8 mouse cellular contexts compared by ENCODE assay signal in the genomic region with DNA sequence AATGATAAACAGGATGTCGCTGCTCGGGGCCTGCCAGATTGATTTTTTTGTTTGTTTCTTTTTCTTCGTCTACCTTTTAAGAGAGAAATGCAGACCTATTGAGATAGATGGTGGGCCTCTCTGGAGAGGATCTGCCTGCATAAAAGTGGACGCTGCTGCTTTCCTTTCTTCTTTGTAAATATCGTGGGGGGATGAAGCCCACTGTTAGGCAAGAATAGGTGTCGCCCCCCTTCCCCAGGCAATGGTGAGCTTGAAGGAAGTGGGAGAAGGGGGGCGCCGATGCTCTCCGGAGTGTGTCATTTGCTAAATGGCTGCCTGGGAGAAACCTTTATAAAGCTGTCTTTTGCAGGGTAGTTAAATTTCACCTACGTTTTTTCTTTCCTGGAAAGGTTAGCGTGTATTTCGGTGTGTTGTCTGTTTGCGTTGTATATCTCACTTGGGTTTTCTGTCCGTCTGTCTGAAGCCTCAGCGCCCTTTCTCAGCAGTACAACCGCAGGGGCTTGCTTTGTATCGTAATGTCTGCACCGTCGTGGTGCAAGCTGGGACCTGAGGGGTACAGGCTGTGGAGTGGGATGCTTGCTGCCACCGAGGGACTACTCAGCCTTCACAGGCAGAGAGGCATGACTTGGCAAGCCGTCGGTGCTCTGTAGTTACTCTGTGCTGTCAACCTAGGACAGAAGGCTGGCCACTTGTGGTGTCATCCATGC. TPM values are rescaled to one million over a fixed set of nuclear protein-coding genes. Genes with fewer than 3 reads are reported as not detected.
DNase-seq lines count a peak whose midpoint lies in the region; ATAC-seq lines count a peak whose summit lies in the region.

No protein-coding gene starts in this region.

- H3K36me3 ChIP-seq in hindbrain, embryonic 11.5 days (ENCODE audit: control insufficient read depth, insufficient read depth, low read length) = no peaks in the 10 kb centered on the region
- H3K36me3 ChIP-seq in liver, embryonic 11.5 days (ENCODE audit: control insufficient read depth, insufficient read depth, low read length) = no peaks in the 10 kb centered on the region
- no peaks in the 10 kb centered on the region for H3K36me3 ChIP-seq in neural tube, embryonic 11.5 days (ENCODE audit: control insufficient read depth, insufficient read depth, low read length)

- DNase-seq in embryo, embryonic 10 days (ENCODE audit: low spot score) = peak; percentile 71
- DNase-seq in embryo, embryonic 9.5 days (ENCODE audit: extremely low spot score) = no peak
- peak; percentile 64 for DNase-seq in CD4-positive, CD25-positive, alpha-beta regulatory T cell, adult 2 months (ENCODE audit: low read depth, low spot score)
- DNase-seq in embryo, embryonic 10.5 days (ENCODE audit: low spot score) = peak; percentile 77
- DNase-seq in hindbrain, embryonic 11.5 days (ENCODE audit: low spot score) = peak; percentile 65
- no peak for DNase-seq in liver, embryonic 11.5 days (ENCODE audit: low spot score)
- peak; percentile 49 for DNase-seq in neural tube, embryonic 11.5 days (ENCODE audit: low spot score)
- DNase-seq in testis, postnatal 10 days (ENCODE audit: low spot score) = no peak

- H3K4me2 ChIP-seq in hindbrain, embryonic 11.5 days (replicated peaks; ENCODE audit: low read depth, low read length) = peak overlapping the region; percentile 76
- H3K4me2 ChIP-seq in liver, embryonic 11.5 days = peak overlapping the region; percentile 98
- H3K4me2 ChIP-seq in neural tube, embryonic 11.5 days (ENCODE audit: low read depth) = peak overlapping the region; percentile 95

- H3K27ac ChIP-seq in hindbrain, embryonic 11.5 days (ENCODE audit: low read depth, low read length) = peak overlapping the region; percentile 99
- H3K27ac ChIP-seq in liver, embryonic 11.5 days (ENCODE audit: low read depth, low read length) = peak overlapping the region; percentile 99
- H3K27ac ChIP-seq in neural tube, embryonic 11.5 days (ENCODE audit: low read depth, low read length) = peak overlapping the region; percentile 98

- H3K9ac ChIP-seq in hindbrain, embryonic 11.5 days (ENCODE audit: low read depth, low read length) = peak overlapping the region; percentile 99
- H3K9ac ChIP-seq in liver, embryonic 11.5 days (ENCODE audit: low read depth, low read length) = peak overlapping the region; percentile 99
- H3K9ac ChIP-seq in neural tube, embryonic 11.5 days (ENCODE audit: low read length) = peak overlapping the region; percentile 100

- WGBS in hindbrain, embryonic 11.5 days = under 1% methylated on average over 22 of the region's 22 CpGs
- under 1% methylated on average over 22 of the region's 22 CpGs for WGBS in liver, embryonic 11.5 days
- 2% methylated on average over 22 of the region's 22 CpGs for WGBS in neural tube, embryonic 11.5 days

- no peaks in the 10 kb centered on the region for H3K27me3 ChIP-seq in hindbrain, embryonic 11.5 days (ENCODE audit: control insufficient read depth, insufficient read depth, low read length)
- no peaks in the 10 kb centered on the region for H3K27me3 ChIP-seq in liver, embryonic 11.5 days (replicated peaks; ENCODE audit: control insufficient read depth, insufficient read depth, low read length)
- no peaks in the 10 kb centered on the region for H3K27me3 ChIP-seq in neural tube, embryonic 11.5 days (ENCODE audit: control insufficient read depth, insufficient read depth, low read length)

- H3K9me3 ChIP-seq in hindbrain, embryonic 11.5 days (ENCODE audit: control insufficient read depth, low read length) = no peaks in the 10 kb centered on the region
- no peaks in the 10 kb centered on the region for H3K9me3 ChIP-seq in liver, embryonic 11.5 days (ENCODE audit: control insufficient read depth, low read length)
- no peaks in the 10 kb centered on the region for H3K9me3 ChIP-seq in neural tube, embryonic 11.5 days (ENCODE audit: control insufficient read depth, low read length)

- peak; percentile 42; the same call in 1 of the 2 replicates for ATAC-seq in hindbrain, embryonic 11.5 days (ENCODE audit: low FRiP score)
- ATAC-seq in liver, embryonic 11.5 days (replicated peaks; ENCODE audit: low FRiP score) = peak; percentile 47
- no peak for ATAC-seq in neural tube, embryonic 11.5 days (ENCODE audit: insufficient read depth, low FRiP score, low TSS enrichment)

- H3K4me1 ChIP-seq in hindbrain, embryonic 11.5 days (replicated peaks; ENCODE audit: control insufficient read depth, insufficient read depth, low read length) = peaks cover 21% of the 10 kb centered on the region
- peaks cover 48% of the 10 kb centered on the region for H3K4me1 ChIP-seq in liver, embryonic 11.5 days (replicated peaks; ENCODE audit: control insufficient read depth, insufficient read depth, low read length)
- H3K4me1 ChIP-seq in neural tube, embryonic 11.5 days (ENCODE audit: control insufficient read depth, insufficient read depth, low read length) = peaks cover 41% of the 10 kb centered on the region

- H3K4me3 ChIP-seq in hindbrain, embryonic 11.5 days (ENCODE audit: low read depth, low read length) = peak overlapping the region; percentile 97
- peak overlapping the region; percentile 96 for H3K4me3 ChIP-seq in liver, embryonic 11.5 days (ENCODE audit: low read depth, low read length)
- H3K4me3 ChIP-seq in neural tube, embryonic 11.5 days (ENCODE audit: low read depth, low read length) = peak overlapping the region; percentile 95

RNA-seq across cellular contexts. Expression of a gene that starts 0.9 kb away (rescaled TPM):
- 57.6 and 69.0 TPM in 2 replicates for polyA plus RNA-seq in hindbrain, embryonic 11.5 days (2014; fragmentation: Nextera tagmentation; extraction: Ambion mirVana)
- 37.8 and 48.1 TPM in 2 replicates for polyA plus RNA-seq in liver, embryonic 11.5 days (2014; fragmentation: Nextera tagmentation; extraction: Ambion mirVana)
- polyA plus RNA-seq in neural tube, embryonic 11.5 days (2014; fragmentation: Nextera tagmentation; extraction: Ambion mirVana) = 73.9 and 81.1 TPM in 2 replicates

RNA-seq across cellular contexts. Expression of a gene that starts 56.5 kb away (rescaled TPM):
- 5.5 and 7.5 TPM in 2 replicates for polyA plus RNA-seq in hindbrain, embryonic 11.5 days (2014; fragmentation: Nextera tagmentation; extraction: Ambion mirVana)
- 5.3 TPM in 2 replicates for polyA plus RNA-seq in liver, embryonic 11.5 days (2014; fragmentation: Nextera tagmentation; extraction: Ambion mirVana)
- 8.9 and 9.3 TPM in 2 replicates for polyA plus RNA-seq in neural tube, embryonic 11.5 days (2014; fragmentation: Nextera tagmentation; extraction: Ambion mirVana)

Comparison
In these comparisons a context has a peak if more than half of its experiments do, and no peak if none do; other contexts are left out.
1. DNase-seq: peak in embryo, embryonic 10 days (single experiment), CD4-positive, CD25-positive, alpha-beta regulatory T cell, adult 2 months (single experiment), embryo, embryonic 10.5 days (single experiment), hindbrain, embryonic 11.5 days (single experiment) and neural tube, embryonic 11.5 days (single experiment); none in embryo, embryonic 9.5 days (single experiment), liver, embryonic 11.5 days (single experiment) and testis, postnatal 10 days (single experiment).
2. Peak in every context shown above with its lines, with median percentiles within 50 percentile points of each other: H3K27ac ChIP-seq, H3K4me2 ChIP-seq, H3K4me3 ChIP-seq and H3K9ac ChIP-seq.